Mouse (Mus musculus) embryo, embryonic 10.5 days (tissue): ENCODE measurements around the gene Hist2h2aa1.
A peak's percentile ranks its signal among the peaks of the same experiment; 100 is the strongest.
"Not testable (repeated sequence)": the region's sequence is repeated elsewhere in the genome, so short reads cannot be mapped to it uniquely, and the experiment has no call there.

ENCODE experiments used
- DNase-seq: peaks from one replicate; pipeline ENCODE4 v3.0.0-alpha.2; 2015; ENCODE audit warnings: low spot score

The Hist2h2aa1 gene

GRCm38 (mm10) chr3:96230404-96230803, 14.9 kb upstream of the Hist2h2aa1 start:
- no peak for DNase-seq

GRCm38 (mm10) chr3:96230910-96231757, 14.2 kb upstream of the Hist2h2aa1 start:
- no peak for DNase-seq

GRCm38 (mm10) chr3:96231758-96232120, 13.6 kb upstream of the Hist2h2aa1 start:
- DNase-seq: no peak

GRCm38 (mm10) chr3:96234914-96235313, 10.4 kb upstream of the Hist2h2aa1 start:
- no peak for DNase-seq

- no peak for DNase-seq
Observed at GRCm38 (mm10) chr3:96235836-96236235, 9.5 kb upstream of the Hist2h2aa1 start.

- DNase-seq: no peak
Observed at GRCm38 (mm10) chr3:96236834-96237334, 8.4 kb upstream of the Hist2h2aa1 start.

GRCm38 (mm10) chr3:96237335-96237903, 7.9 kb upstream of the Hist2h2aa1 start:
- peak; percentile 67 for DNase-seq

- peak; percentile 81 for DNase-seq
Observed at GRCm38 (mm10) chr3:96237904-96238511, 7.3 kb upstream of the Hist2h2aa1 start.

GRCm38 (mm10) chr3:96238954-96239793, 6.1 kb upstream of the Hist2h2aa1 start, which contains the start of gene Hist2h3c2:
Gene Hist2h3c2 (minus strand): TSS chr3:96239127.
- DNase-seq: not testable (repeated sequence)

- peak; percentile 76 for DNase-seq
Observed at GRCm38 (mm10) chr3:96239949-96240798, 5.1 kb upstream of the Hist2h2aa1 start, which contains the start of gene Hist2h2aa2. Gene Hist2h2aa2 (minus strand): TSS chr3:96240276.

GRCm38 (mm10) chr3:96240799-96241197, 4.5 kb upstream of the Hist2h2aa1 start:
- DNase-seq: no peak

GRCm38 (mm10) chr3:96243921-96244572, 1.2 kb upstream of the Hist2h2aa1 start:
- DNase-seq: no peak

- not testable (repeated sequence) for DNase-seq
Observed at GRCm38 (mm10) chr3:96246018-96246417, 721 bp downstream of the Hist2h2aa1 start.

GRCm38 (mm10) chr3:96246427-96246856, 1.1 kb downstream of the Hist2h2aa1 start, which contains the start of gene Hist2h3c1:
Gene Hist2h3c1 (plus strand): TSS chr3:96246685.
- DNase-seq: not testable (repeated sequence)

- peak; percentile 68 for DNase-seq
Observed at GRCm38 (mm10) chr3:96247356-96248140, 2.3 kb downstream of the Hist2h2aa1 start.

GRCm38 (mm10) chr3:96248141-96249033, 3.1 kb downstream of the Hist2h2aa1 start:
- no peak for DNase-seq

- peak; percentile 15 for DNase-seq
Observed at GRCm38 (mm10) chr3:96249034-96249345, 3.7 kb downstream of the Hist2h2aa1 start.

- DNase-seq: peak; percentile 30
Observed at GRCm38 (mm10) chr3:96250890-96251289, 5.6 kb downstream of the Hist2h2aa1 start.
